Mouse (Mus musculus): ENCODE results near the gene Acer3. TPM values are rescaled to one million over a fixed set of nuclear protein-coding genes. Genes with fewer than 3 reads are reported as not detected.
"Not testable (repeated sequence)": the region's sequence is repeated elsewhere in the genome, so short reads cannot be mapped to it uniquely, and the experiment has no call there.

Acer3 gene
- total and polyA plus RNA-seq, 2 experiments from 2014 or later = 18.1 to 26.8 TPM

DNA sequence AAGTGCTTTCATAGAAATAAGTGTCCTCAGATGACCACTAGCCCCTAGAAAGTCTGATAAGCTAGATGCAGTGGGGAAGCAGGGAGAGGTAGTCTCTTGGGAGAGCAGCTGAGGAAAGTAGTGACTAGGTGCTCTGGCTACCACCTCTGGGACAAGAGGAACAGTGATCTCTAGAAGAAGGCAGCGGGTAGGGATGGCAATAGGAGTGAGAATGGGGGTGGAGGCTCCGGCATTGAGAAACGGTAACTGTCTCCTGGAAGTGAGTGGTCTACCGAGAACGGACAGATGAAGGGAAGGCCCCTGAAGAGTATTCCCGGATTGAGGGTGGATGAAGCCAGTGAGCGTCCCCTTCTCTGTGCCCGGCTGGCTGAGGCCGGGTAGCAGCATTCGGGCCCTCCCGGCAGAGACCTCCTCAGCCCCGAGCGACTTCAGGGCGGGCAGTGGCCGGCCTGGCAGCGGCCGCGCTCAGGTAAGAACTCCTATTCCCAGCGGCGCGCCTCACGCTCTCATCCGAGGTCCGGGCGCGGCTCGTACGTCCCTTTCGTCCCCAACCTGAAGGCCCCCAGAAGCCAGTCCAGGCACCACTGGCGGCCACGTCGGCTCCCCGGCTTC lies 12.3 kb downstream of the Acer3 start:
- no peak for TF ChIP-seq CTCF (IDR thresholded peaks at IDR 0.05; ENCODE audit: low read depth)
- DNase-seq (ENCODE audit: low spot score) (peak; percentile 24), ATAC-seq (peak; percentile 59; the same call in 1 of the 2 replicates)
- under 1% methylated on average over 32 of the region's 33 CpGs for WGBS
- Histone ChIP-seq H3K27ac (peak overlapping the region; percentile 80), H3K9ac (replicated peaks; ENCODE audit: low read length) (peak overlapping the region; percentile 81), H3K36me3 (ENCODE audit: insufficient read depth, low read length) (no peaks in the 10 kb centered on the region), H3K9me3 (ENCODE audit: low read length) (no peaks in the 10 kb centered on the region), H3K4me3 (ENCODE audit: low read length) (peak overlapping the region; percentile 80), H3K4me2 (ENCODE audit: low read depth, low read length) (peak overlapping the region; percentile 72), H3K27me3 (ENCODE audit: insufficient read depth, low read length) (no peaks in the 10 kb centered on the region), H3K4me1 (ENCODE audit: insufficient read depth, low read length) (0 out of 2 replicates have a peak, but pooled peaks cover 11% of the 10 kb centered on the region)

- no peaks in the 10 kb centered on the region for H3K36me3 ChIP-seq (ENCODE audit: insufficient read depth, low read length)
- H3K27me3 ChIP-seq (ENCODE audit: insufficient read depth, low read length) = no peaks in the 10 kb centered on the region
- peak overlapping the region; percentile 72 for H3K4me2 ChIP-seq (ENCODE audit: low read depth, low read length)
- peak overlapping the region; percentile 80; the same call in 1 of the 2 replicates for H3K27ac ChIP-seq
- DNase-seq (ENCODE audit: low spot score) (peak; percentile 52), ATAC-seq (no peak)
- no peaks in the 10 kb centered on the region for H3K9me3 ChIP-seq (ENCODE audit: low read length)
- 31% methylated on average over 9 of the region's 9 CpGs for WGBS
- H3K4me3 ChIP-seq (ENCODE audit: low read length) = peak overlapping the region; percentile 80
- no peak for TF ChIP-seq CTCF (IDR thresholded peaks at IDR 0.05; ENCODE audit: low read depth)
- H3K4me1 ChIP-seq (ENCODE audit: insufficient read depth, low read length) = 0 out of 2 replicates have a peak, but pooled peaks cover 11% of the 10 kb centered on the region
- H3K9ac ChIP-seq (replicated peaks; ENCODE audit: low read length) = peak overlapping the region; percentile 81; the same call in 1 of the 2 replicates
Measured at GRCm38 (mm10) chr7:98307921-98308606, 12.9 kb downstream of the Acer3 start.

DNA sequence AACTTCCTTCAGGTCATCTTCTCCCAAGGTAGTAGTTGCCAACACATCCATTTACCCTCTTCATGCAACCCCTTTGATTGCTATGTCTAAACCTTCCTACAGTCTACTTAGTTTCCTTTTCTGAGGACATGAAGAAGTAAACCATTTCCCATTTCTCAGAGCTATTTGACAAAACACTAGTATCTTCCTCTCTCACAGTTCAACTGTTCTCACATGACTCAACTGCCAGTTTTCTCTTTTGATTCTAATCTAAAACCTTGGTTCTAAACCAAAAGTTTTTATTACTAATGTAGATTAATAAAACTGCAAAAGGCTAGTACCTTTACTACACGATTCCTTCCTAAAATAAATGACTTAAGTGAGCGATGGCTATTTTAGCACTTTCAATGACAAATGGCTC lies 13.6 kb downstream of the Acer3 start:
- 0 out of 2 replicates have a peak, but pooled peaks cover 11% of the 10 kb centered on the region for H3K4me1 ChIP-seq (ENCODE audit: insufficient read depth, low read length)
- H3K27ac ChIP-seq = no peak overlapping the region
- DNase-seq (ENCODE audit: low spot score) = no peak
- no peaks in the 10 kb centered on the region for H3K9me3 ChIP-seq (ENCODE audit: low read length)
- H3K4me2 ChIP-seq (ENCODE audit: low read depth, low read length) = peak overlapping the region; percentile 72
- H3K27me3 ChIP-seq (ENCODE audit: insufficient read depth, low read length) = no peaks in the 10 kb centered on the region
- WGBS = 71% methylated on average over 2 of the region's 2 CpGs
- no peaks in the 10 kb centered on the region for H3K36me3 ChIP-seq (ENCODE audit: insufficient read depth, low read length)
- ATAC-seq = no peak
- H3K9ac ChIP-seq (replicated peaks; ENCODE audit: low read length) = no peak overlapping the region
- TF ChIP-seq CTCF (IDR thresholded peaks at IDR 0.05; ENCODE audit: low read depth) = no peak
- H3K4me3 ChIP-seq (ENCODE audit: low read length) = no peak overlapping the region

DNA sequence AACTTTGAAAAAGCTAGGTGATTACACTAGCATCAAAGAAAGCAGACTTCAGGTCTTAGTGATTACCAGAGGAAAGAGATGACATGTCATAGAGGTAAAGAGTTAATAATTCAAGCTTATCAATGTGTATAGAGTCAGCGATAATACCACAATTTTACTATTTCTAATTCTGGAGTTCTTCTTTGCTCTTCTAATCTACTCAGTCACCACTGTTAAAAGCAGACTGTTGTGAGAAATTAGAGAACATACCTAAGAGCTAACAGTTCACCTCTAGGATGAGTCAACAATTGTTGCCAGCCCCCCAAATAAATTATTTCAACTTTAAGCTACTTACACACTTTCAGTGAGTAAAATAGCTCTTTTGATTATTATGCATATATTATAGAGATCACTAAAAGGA lies 28.1 kb downstream of the Acer3 start:
- 97% methylated on average over 1 of the region's 1 CpGs for WGBS

DNA sequence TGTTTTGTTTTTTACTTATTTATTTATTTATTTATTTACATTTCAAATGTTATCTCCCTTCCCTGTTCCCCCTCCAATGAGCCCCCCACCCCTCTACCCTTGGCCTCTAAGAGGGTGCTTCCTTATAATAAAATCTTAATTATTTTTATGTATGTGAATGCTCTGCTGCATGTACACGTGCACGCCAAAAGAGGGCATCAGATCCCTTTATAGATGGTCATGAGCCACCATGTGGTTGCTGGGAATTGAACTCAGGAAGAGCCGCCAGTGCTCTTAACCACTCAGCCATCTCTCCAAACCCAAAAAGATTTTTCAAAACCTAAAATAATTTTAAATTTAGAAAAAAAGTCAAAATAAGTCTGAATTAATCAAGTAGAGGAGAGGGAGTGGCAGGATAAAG lies 31.4 kb downstream of the Acer3 start:
- Histone ChIP-seq H3K9me3 (ENCODE audit: low read length) (no peaks in the 10 kb centered on the region), H3K4me3 (ENCODE audit: low read length) (no peak overlapping the region), H3K9ac (replicated peaks; ENCODE audit: low read length) (no peak overlapping the region), H3K4me2 (ENCODE audit: low read depth, low read length) (no peak overlapping the region), H3K4me1 (ENCODE audit: insufficient read depth, low read length) (no peaks in the 10 kb centered on the region), H3K36me3 (ENCODE audit: insufficient read depth, low read length) (no peaks in the 10 kb centered on the region), H3K27ac (no peak overlapping the region), H3K27me3 (ENCODE audit: insufficient read depth, low read length) (no peaks in the 10 kb centered on the region)
- 38% methylated on average over 3 of the region's 3 CpGs for WGBS
- ATAC-seq (no peak), DNase-seq (ENCODE audit: low spot score) (no peak)
- TF ChIP-seq CTCF (IDR thresholded peaks at IDR 0.05; ENCODE audit: low read depth) = peak; percentile 21; the same call in 1 of the 2 replicates

More for the DNA sequence above, 28.1 kb downstream of the Acer3 start:
- no peak for TF ChIP-seq CTCF (IDR thresholded peaks at IDR 0.05; ENCODE audit: low read depth)
- no peaks in the 10 kb centered on the region for H3K27me3 ChIP-seq (ENCODE audit: insufficient read depth, low read length)
- H3K36me3 ChIP-seq (ENCODE audit: insufficient read depth, low read length) = no peaks in the 10 kb centered on the region
- no peaks in the 10 kb centered on the region for H3K4me1 ChIP-seq (ENCODE audit: insufficient read depth, low read length)
- H3K4me2 ChIP-seq (ENCODE audit: low read depth, low read length) = no peak overlapping the region
- DNase-seq (ENCODE audit: low spot score) (no peak), ATAC-seq (no peak)
- no peak overlapping the region for H3K27ac ChIP-seq
- no peaks in the 10 kb centered on the region for H3K9me3 ChIP-seq (ENCODE audit: low read length)
- H3K4me3 ChIP-seq (ENCODE audit: low read length) = no peak overlapping the region
- no peak overlapping the region for H3K9ac ChIP-seq (replicated peaks; ENCODE audit: low read length)

DNA sequence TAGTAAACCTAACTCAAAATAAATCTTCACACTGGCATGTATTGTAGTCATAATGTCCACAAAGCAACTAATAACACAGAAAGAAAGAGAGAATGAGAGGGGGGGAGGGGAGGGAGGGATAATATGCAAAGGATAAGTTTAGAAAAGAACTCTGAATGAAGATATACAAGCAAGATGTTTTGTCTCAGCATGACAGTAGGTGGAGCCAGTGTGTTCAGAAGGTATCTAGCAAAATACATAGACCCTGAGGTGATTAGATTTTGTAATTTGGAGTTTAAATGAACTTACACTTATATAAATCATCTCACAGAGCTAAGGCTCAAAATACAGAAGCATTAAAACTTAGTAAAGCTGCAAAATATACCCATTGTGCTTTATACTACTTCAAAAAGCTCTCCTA lies 44.7 kb downstream of the Acer3 start:
- Histone ChIP-seq H3K9ac (replicated peaks; ENCODE audit: low read length) (no peak overlapping the region), H3K27me3 (ENCODE audit: insufficient read depth, low read length) (no peaks in the 10 kb centered on the region), H3K4me3 (ENCODE audit: low read length) (no peak overlapping the region), H3K4me2 (ENCODE audit: low read depth, low read length) (no peak overlapping the region), H3K27ac (no peak overlapping the region), H3K9me3 (ENCODE audit: low read length) (0 out of 2 replicates have a peak, but pooled peaks cover 4% of the 10 kb centered on the region), H3K4me1 (ENCODE audit: insufficient read depth, low read length) (no peaks in the 10 kb centered on the region), H3K36me3 (ENCODE audit: insufficient read depth, low read length) (no peaks in the 10 kb centered on the region)
- peak; percentile 25; the same call in 1 of the 2 replicates for TF ChIP-seq CTCF (IDR thresholded peaks at IDR 0.05; ENCODE audit: low read depth)
- ATAC-seq (no peak), DNase-seq (ENCODE audit: low spot score) (peak; percentile 3)

DNA sequence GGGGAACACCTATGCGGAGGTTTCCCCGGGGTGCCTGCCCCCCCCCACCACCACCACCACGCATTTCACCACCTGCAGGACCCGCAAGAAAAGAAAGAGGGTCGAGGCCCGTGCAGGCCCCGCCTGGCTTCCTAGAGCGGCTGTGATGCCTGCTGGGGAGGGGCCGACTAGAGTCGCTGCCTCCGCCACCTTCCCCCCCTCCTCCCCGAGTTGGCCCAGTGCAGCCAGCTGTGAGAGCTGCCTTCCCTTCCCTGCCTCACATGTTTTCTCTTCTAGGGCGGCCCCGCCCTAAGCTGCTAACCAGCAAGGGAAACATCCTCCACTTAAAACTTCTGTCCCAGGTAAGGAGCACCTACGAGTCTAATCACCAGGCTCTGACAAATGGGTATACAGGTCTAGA lies 52.8 kb downstream of the Acer3 start:
- DNase-seq (ENCODE audit: low spot score); H3K9ac ChIP-seq (replicated peaks; ENCODE audit: low read length); ATAC-seq; H3K4me1 ChIP-seq (ENCODE audit: insufficient read depth, low read length); H3K9me3 ChIP-seq (ENCODE audit: low read length); H3K4me2 ChIP-seq (ENCODE audit: low read depth, low read length); H3K27me3 ChIP-seq (ENCODE audit: insufficient read depth, low read length); H3K36me3 ChIP-seq (ENCODE audit: insufficient read depth, low read length); H3K4me3 ChIP-seq (ENCODE audit: low read length); H3K27ac ChIP-seq: not testable (repeated sequence)
- WGBS = 23% methylated on average over 14 of the region's 15 CpGs

All from hindbrain, postnatal 0 days (tissue).